Mouse (Mus musculus) MEL (cell line): ENCODE measurements around the gene 1190005I06Rik.

Experiments used
- CHD1 ChIP-seq: IDR thresholded peaks from 2 replicates; pipeline ENCODE4 v1.6.1; 2012; ENCODE audit warnings: low read depth, mild to moderate bottlenecking, inconsistent platforms, low read length, improper control_type of control experiment
- CTCF ChIP-seq, 3 experiments: IDR thresholded peaks in 2 of 3; conservative IDR thresholded peaks in 1 of 3; 2 replicates each; pipeline ENCODE4 v1.5.1; 2011 to 2012; ENCODE audit warnings: low read length in 3 of 3, low read depth in 2 of 3, mild to moderate bottlenecking in 2 of 3, improper control_type of control experiment in 1 of 3, inconsistent platforms in 1 of 3, mixed read lengths in 1 of 3, moderate library complexity in 1 of 3; ENCODE audit not compliant: control insufficient read depth in 1 of 3, insufficient read depth in 1 of 3, poor library complexity in 1 of 3, severe bottlenecking in 1 of 3
- ELF1 ChIP-seq: IDR thresholded peaks from 2 replicates; pipeline ENCODE4 v1.6.1; 2014; ENCODE audit warnings: low read depth, mild to moderate bottlenecking, inconsistent platforms, low read length, improper control_type of control experiment, moderate library complexity
- EP300 ChIP-seq, 2 experiments: IDR thresholded peaks; 2 replicates each; pipeline ENCODE4 v1.6.1; 2011; ENCODE audit warnings: improper control_type of control experiment in 2 of 2, low read length in 2 of 2, low read depth in 1 of 2, mild to moderate bottlenecking in 1 of 2
- ETS1 ChIP-seq: IDR thresholded peaks from 2 replicates; pipeline ENCODE4 v1.6.1; 2012; ENCODE audit warnings: low read depth, mild to moderate bottlenecking, inconsistent platforms, low read length, improper control_type of control experiment, moderate library complexity
- GABPA ChIP-seq: IDR thresholded peaks from 2 replicates; pipeline ENCODE4 v1.6.1; 2012; ENCODE audit warnings: low read depth, mild to moderate bottlenecking, inconsistent platforms, low read length, improper control_type of control experiment, moderate library complexity
- MAX ChIP-seq: IDR thresholded peaks from 2 replicates; pipeline ENCODE4 v1.6.1; 2011; ENCODE audit warnings: low read length, improper control_type of control experiment
- MEF2A ChIP-seq: IDR thresholded peaks from 2 replicates; pipeline ENCODE4 v1.6.1; 2014; ENCODE audit warnings: low read depth, mild to moderate bottlenecking, inconsistent platforms, low read length, improper control_type of control experiment; ENCODE audit not compliant: poor library complexity, insufficient replicate concordance, severe bottlenecking; ENCODE audit errors: extremely low read depth
- MXI1 ChIP-seq: IDR thresholded peaks from 2 replicates; pipeline ENCODE4 v1.6.1; 2011; ENCODE audit warnings: mild to moderate bottlenecking, low read depth, low read length, improper control_type of control experiment
- MYB ChIP-seq: IDR thresholded peaks from 2 replicates; pipeline ENCODE4 v1.6.1; 2011; ENCODE audit warnings: mild to moderate bottlenecking, low read depth, low read length, improper control_type of control experiment
- POLR2A ChIP-seq, 2 experiments: IDR thresholded peaks; 2 replicates each; pipeline ENCODE4 v1.6.1; 2011 to 2012; ENCODE audit warnings: low read length in 2 of 2, mild to moderate bottlenecking in 2 of 2, control low read depth in 1 of 2, improper control_type of control experiment in 1 of 2, low read depth in 1 of 2, moderate library complexity in 1 of 2; ENCODE audit not compliant: control insufficient read depth in 1 of 2, insufficient read depth in 1 of 2, poor library complexity in 1 of 2
- POLR2AphosphoS2 ChIP-seq: IDR thresholded peaks from 2 replicates; pipeline ENCODE4 v1.6.1; 2011; ENCODE audit warnings: low read length, improper control_type of control experiment
- TAL1 ChIP-seq: IDR thresholded peaks from 2 replicates; pipeline ENCODE4 v1.6.1; 2012; ENCODE audit warnings: mild to moderate bottlenecking, inconsistent platforms, low read length, moderate library complexity, mixed read lengths

- TF ChIP-seq CTCF (IDR thresholded peaks at IDR 0.05 in 2 of 3, conservative IDR thresholded peaks at IDR 0.05 in 1 of 3; ENCODE audit: control insufficient read depth in 1 of 3, insufficient read depth in 1 of 3, low read depth in 2 of 3, low read length in 3 of 3, poor library complexity in 1 of 3, severe bottlenecking in 1 of 3), result no peak
- TF ChIP-seq MXI1, result peak; percentile 75; the same call in 1 of the 2 replicates
- no peak for TF ChIP-seq POLR2AphosphoS2
- TF ChIP-seq EP300 (IDR thresholded peaks at IDR 0.05; ENCODE audit: low read depth in 1 of 2, low read length in 2 of 2), result no peak
- no peak for TF ChIP-seq GABPA
- peak; percentile 47; the same call in 1 of the 2 replicates for TF ChIP-seq MAX
- no peak for TF ChIP-seq TAL1
- TF ChIP-seq MYB, result no peak
- no peak for TF ChIP-seq ETS1
- no peak for TF ChIP-seq POLR2A (IDR thresholded peaks at IDR 0.05; ENCODE audit: control insufficient read depth in 1 of 2, insufficient read depth in 1 of 2, low read depth in 1 of 2, low read length in 2 of 2, poor library complexity in 1 of 2)
- TF ChIP-seq ELF1, result no peak
- no peak for TF ChIP-seq MEF2A
- no peak for TF ChIP-seq CHD1
Observed at GRCm38 (mm10) chr8:120634329-120634839, 13.0 kb downstream of the 1190005I06Rik start.
